Mouse (Mus musculus) left cerebral cortex, adult 2 months (tissue): ENCODE results near the gene Cntnap1. TPM values are rescaled to one million over a fixed set of nuclear protein-coding genes. Genes with fewer than 3 reads are reported as not detected.

Experiments
- DNase-seq, 2 experiments: peaks; one replicate each; pipeline ENCODE4 v3.0.0; 2021 to 2022; ENCODE audit warnings: low spot score in 2 of 2, mixed read lengths in 1 of 2; ENCODE audit errors: extremely low spot score in 1 of 2
- H3K27ac ChIP-seq: fragments of 200-600 bp; 2 replicates; pipeline ENCODE4 v1.8.1; 2022
- H3K4me3 ChIP-seq: fragments of 200-600 bp; 2 replicates; pipeline ENCODE4 v1.8.1; 2022
- CTCF ChIP-seq: fragments of 200-600 bp; IDR thresholded peaks from 2 replicates; pipeline ENCODE4 v1.8.1; 2022; ENCODE audit warnings: antibody characterized with exemption, mild to moderate bottlenecking, moderate library complexity
- intact Hi-C: fragments of 180-260 bp; cut with DNase I; formaldehyde crosslinking; loops from one replicate; pipeline ENCODE4 v1.15.1; 2025
- total RNA-seq, 2 experiments: library from RNA; stranded (reverse); gene quantifications; 2 replicates each; pipeline ENCODE4 v1.2.3; 2021

Gene Cntnap1
- total RNA-seq, 2 experiments from 2014 or later = 171 to 182 TPM

DNA sequence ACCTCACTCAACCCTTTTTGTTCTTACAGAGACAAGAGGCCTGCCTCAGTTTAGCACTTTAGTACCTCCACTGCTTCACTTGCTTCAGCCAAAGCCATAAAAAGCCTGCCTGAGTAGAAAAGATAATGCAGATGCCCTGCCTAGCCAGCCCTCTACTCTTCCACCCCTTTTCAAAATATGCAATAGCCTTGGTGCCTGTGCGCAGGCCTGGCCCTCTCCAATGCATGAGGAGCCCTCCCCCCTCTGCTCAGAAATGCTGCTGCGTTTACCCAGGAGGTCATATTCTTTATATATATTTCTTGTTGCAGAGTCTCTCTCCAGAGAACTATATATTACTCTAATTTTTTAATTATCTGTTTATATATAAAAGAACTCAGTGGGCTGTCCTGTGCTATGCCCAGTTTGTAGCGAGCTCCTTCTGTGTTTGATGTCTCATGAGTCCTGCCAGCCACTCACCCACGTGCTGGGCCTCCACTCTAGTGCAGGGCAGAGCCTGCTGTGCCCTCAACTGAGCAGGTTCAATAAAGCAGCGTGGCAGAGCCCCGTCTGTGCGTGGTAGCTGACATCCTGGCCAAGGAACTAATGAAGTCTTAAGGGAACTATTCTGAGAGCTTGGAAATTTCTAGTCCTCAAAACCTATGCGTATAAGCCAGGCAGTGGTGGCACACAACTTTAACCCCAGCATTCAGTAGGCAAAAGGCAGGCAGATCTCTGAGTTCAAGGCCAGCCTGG, 20.0 kb downstream of the Cntnap1 start:
- TF ChIP-seq CTCF = no peak
- intact Hi-C loops = no loop called here
- H3K4me3 ChIP-seq = no peak overlapping the region
- no peak for DNase-seq
- H3K27ac ChIP-seq = peak overlapping the region; percentile 72

DNA sequence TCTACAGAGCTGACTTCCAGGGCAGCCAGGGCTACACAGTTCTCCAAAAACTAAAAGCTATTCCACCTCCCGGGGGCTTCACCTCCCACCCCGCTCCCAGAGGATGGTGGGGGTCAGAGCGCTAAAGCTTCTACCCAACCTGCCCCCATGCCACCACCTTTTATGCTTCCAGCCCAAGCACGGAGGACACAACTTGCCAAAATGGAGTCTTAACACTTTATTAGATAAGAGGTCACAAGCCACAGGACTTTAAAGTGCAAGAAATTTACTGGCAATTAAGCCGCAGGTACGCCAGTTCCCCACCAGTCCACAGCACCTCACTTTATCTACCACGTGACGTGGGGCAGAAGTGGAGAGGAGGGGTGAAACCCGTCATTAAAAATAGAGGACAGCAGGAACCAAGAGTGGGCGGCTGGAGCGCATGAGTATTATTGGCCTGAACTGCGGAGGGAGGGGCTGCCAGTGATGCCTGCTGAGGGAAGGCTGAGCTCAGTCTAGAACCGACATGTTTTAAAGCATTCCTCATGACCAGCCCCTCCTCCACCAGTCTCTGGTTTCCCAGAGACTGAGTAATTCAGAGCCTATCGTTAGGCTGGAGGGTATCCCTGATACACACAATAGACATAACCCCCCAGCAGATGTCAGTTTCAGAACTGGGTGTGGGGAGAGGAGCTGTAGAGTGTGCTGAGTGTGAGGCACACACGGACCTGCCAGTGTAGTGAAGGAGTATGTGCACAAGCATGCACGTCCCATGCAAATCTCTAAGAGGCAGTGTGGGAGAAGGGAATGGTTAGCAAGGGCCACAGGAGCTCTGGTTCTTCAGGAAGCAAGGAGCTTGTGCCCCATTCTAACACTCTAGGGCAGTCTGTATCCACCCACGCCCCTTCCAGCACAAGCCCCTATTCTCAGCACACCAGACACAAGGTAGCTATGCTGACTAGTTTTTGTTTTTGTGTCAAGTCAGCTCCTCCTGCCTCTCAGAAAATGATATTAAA, 20.9 kb downstream of the Cntnap1 start:
- TF ChIP-seq CTCF = no peak
- no peak for DNase-seq
- H3K4me3 ChIP-seq = no peak overlapping the region
- intact Hi-C loops = no loop called here
- H3K27ac ChIP-seq = peak overlapping the region; percentile 59

DNA sequence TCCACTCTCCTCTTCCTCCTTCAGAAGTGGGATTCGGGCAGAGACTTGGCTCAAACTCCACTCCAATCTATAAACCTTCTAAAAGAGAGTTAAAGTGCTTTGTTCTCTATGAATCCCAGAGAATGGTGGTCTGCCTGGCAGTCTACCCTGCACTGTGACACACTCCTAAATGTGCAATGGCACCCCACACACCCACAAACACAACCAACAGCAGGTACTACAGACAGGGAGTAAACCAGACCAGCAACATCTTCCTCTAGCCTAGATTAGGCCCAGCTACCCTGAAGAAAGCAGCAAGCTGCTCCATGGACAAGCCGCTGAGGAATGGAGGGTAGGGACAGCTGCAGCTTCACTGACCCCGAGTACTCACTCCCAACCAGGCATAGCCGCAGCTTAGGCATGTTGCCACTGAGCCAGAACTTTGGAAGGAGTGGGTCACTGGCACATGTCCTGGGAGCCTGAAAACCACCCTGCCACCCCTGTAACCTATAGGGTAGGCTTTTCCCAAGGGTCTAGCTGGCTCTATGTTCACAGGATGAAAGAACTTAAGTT, 21.7 kb downstream of the Cntnap1 start:
- H3K4me3 ChIP-seq = no peak overlapping the region
- no peak for DNase-seq
- intact Hi-C loops = no loop called here
- no peak for TF ChIP-seq CTCF
- H3K27ac ChIP-seq = no peak overlapping the region

DNA sequence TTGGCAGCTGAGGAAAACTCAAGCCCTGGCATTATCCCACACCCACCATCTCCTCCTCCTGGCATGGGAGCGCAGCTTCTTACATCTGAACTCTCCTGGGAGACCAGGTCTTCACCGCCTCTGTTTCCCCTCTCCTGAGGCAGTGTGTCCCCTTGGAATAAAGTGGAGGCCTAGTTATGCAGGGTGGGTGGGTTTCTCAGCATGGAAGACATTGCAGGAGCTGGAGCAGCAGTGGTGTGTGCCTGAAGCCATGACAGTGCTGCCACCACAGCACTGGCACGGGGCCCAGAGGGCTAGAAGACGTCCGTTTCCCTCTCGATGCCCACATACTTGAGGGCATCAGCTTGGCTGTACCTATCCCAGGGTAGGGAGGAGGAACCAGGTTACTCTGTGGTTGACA, 22.3 kb downstream of the Cntnap1 start:
- intact Hi-C loops = no loop called here
- H3K27ac ChIP-seq = no peak overlapping the region
- no peak for TF ChIP-seq CTCF
- DNase-seq = no peak
- no peak overlapping the region for H3K4me3 ChIP-seq

DNA sequence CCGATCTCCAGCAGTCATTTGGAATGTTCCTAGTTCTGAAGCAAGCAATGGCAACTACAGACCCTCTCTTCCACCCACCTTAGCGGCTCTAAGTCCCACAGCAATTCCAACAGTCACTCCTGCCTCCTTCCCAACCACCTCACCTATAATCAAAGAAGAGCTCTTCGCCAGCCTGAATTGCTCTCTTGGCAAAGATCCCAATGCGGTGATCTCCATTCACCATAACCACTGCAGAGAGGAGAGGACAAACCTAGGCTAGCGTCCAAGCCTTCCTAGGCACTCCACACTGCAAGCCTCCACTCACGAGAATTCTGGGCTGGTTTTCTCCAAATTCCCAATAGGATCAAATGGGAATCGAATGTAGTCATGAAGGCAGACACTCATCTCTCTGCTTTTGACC, 22.8 kb downstream of the Cntnap1 start:
- no peak overlapping the region for H3K4me3 ChIP-seq
- no peak for DNase-seq
- no peak overlapping the region for H3K27ac ChIP-seq
- intact Hi-C loops = no loop called here
- no peak for TF ChIP-seq CTCF

DNA sequence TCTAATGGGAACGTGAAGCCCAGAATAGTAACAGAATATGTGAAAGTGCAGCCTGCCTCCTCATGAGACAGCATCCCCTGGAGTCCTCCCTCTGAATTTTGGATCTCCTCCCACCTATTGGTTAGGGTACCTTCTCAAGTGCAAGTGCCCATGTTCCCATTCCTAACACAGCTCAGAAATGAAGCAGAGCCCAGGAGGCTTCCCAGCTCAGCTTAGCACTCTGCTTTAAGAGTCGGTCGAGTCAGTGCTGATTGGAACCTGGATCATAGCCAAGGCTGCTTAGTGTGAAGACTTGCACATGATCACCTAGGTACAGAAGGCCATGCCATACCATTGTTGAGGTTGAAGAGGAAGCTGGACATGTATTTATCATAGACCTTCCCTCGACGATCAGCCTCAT, 23.8 kb downstream of the Cntnap1 start:
- TF ChIP-seq CTCF = no peak
- H3K27ac ChIP-seq = no peak overlapping the region

DNA sequence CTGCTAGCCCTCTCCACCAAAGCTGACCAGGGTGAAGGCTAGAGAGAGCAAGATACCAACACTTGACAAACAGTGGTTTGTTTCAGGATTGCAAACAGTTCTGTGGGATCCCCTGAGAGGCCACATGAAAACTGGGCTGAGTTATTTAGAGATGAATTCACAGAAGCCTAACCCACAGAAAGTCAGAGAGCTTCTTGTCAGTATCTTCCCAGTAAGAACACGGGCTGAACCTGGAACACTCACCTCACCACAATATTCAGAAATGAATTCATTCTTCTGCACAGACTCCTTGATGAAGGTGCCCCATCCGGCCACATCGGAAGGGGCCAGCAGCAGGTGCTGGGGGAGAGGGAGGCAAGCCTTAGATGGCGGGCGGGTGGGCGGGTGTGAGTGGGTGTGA, 24.3 kb downstream of the Cntnap1 start:
- DNase-seq = no peak
- no peak overlapping the region for H3K27ac ChIP-seq
- intact Hi-C loops = no loop called here

More for the DNA sequence above, 23.8 kb downstream of the Cntnap1 start:
- intact Hi-C loops = no loop called here
- no peak overlapping the region for H3K4me3 ChIP-seq
- DNase-seq = no peak

DNA sequence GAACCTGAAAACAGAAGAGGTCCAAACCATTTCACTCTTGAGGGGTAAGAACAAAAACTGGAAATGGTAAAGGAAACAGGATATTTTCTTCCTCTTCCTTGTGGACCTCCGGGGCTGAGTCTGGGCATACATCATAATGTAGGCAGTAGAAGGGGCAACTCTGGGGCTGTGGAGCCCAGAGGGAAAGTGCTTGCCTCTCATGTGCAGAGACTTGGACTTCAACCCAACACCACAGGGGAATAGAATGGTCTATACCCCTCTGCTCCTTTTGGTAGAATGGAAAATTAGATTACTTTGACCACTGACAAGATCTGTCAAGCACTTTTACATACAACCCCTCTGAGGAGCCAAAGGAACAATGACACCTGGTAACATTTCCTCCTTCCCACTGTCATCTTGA, 24.8 kb downstream of the Cntnap1 start:
- intact Hi-C loops = no loop called here
- no peak overlapping the region for H3K4me3 ChIP-seq
- no peak for DNase-seq
- TF ChIP-seq CTCF = no peak
- peak overlapping the region; percentile 11; the same call in 1 of the 2 replicates for H3K27ac ChIP-seq

More for the DNA sequence above, 24.3 kb downstream of the Cntnap1 start:
- H3K4me3 ChIP-seq = no peak overlapping the region
- no peak for TF ChIP-seq CTCF

DNA sequence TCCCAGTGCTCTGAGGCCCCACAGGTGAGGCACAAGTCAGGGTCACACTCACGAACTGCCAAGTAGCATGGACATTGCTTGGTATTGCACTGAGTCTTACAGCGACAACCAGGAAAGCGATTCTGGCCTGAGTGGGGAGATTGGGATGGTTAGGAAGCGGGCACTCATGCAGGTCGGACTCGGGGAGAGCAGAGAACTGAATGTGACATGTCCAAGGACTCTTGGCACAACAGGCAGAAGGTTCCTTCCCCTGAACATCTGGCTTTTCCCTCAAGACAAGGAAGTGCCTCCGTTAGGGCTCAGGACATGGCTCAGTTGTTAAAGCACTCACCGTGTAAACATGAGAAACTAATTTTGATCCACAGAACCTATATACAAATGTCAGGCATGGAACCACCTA, 25.2 kb downstream of the Cntnap1 start:
- H3K27ac ChIP-seq = no peak overlapping the region
- no peak overlapping the region for H3K4me3 ChIP-seq
- no peak for TF ChIP-seq CTCF
- DNase-seq = no peak
- intact Hi-C loops = no loop called here

DNA sequence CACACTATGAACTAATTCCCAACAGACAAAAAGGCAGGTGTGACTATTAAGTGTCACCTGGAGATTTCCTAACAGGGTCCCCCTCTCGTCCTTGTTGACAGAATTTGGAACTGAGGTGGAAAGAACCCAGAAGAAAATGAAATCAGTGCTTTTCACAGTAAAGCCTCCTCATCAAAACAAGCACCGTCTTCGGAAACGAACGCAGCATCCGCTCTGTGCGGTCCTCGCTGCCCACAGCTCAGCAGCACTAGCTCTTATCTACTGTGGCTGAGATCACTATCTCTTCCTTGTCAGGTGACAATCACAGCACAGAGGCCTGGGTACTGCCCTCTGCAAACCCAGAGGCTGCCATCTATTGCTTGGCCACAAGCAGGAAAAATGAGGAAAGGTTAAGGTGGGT, 25.9 kb downstream of the Cntnap1 start:
- no peak for DNase-seq
- intact Hi-C loops = no loop called here
- Histone ChIP-seq H3K4me3 (no peak overlapping the region), H3K27ac (no peak overlapping the region)
- no peak for TF ChIP-seq CTCF

DNA sequence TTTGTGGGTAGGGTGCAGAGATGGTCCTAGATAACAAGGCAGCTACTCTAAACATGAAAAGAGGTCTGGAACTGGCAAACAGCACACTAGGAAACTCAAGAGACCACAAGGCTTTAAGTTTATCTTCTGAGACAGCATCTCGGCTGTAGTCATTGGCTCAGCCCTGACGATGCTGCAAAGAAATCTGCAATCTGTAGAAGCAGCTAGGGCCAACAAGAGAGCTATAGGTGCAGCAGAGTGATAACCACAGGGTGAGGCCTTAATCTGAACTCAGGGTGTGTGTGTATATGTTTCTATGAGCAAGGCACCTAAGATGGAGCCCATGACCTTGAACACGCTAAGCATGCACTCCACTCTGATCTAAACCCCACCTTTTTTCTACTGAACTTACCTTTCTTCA, 29.2 kb downstream of the Cntnap1 start:
- no peak for TF ChIP-seq CTCF
- no peak overlapping the region for H3K27ac ChIP-seq
- DNase-seq = no peak
- intact Hi-C loops = no loop called here
- no peak overlapping the region for H3K4me3 ChIP-seq

DNA sequence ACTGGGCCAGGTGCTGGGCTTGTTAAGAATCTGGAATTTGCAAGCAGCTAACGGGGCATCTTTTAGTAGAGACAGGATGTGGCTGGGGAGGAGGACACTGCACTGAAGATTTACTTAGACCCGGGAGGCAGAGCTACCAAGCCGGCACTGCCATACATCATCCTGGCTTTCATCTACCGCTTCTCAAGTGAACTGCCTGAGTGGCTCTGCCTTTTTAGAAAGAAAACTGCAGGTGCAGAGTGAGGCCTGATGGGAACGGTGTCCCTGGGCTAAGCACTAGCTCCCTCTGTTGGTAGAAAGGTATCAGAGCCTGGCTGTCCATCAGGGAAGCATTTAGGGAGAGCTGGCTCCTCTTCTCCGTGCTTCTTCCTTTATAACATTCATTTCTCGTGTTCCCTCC, 30.7 kb downstream of the Cntnap1 start:
- intact Hi-C loops = no loop called here
- peak; percentile 88 for TF ChIP-seq CTCF
- H3K27ac ChIP-seq = peak overlapping the region; percentile 48; the same call in 1 of the 2 replicates
- H3K4me3 ChIP-seq = no peak overlapping the region
- peak in 1 of 2 experiments; percentile 37 for DNase-seq
